Mouse (Mus musculus): ENCODE measurements at regions not wholly inside any gene's neighbourhood (a gene's known extent, or its start where the extent isn't known, plus 50 kb on each side); places are given as distances from the start of the nearest gene placed in this dataset.

GRCm38 (mm10) chr14:95424302-95424701, 456.8 kb upstream of the 4921530L21Rik start:
- Histone ChIP-seq H3K9ac (replicated peaks; ENCODE audit: low read length) (no peak overlapping the region), H3K4me2 (ENCODE audit: low read depth, low read length) (no peak overlapping the region), H3K27ac (no peak overlapping the region), H3K27me3 (ENCODE audit: insufficient read depth, low read length) (no peaks in the 10 kb centered on the region), H3K4me1 (ENCODE audit: insufficient read depth, low read length) (no peaks in the 10 kb centered on the region), H3K4me3 (ENCODE audit: low read length) (no peak overlapping the region), H3K9me3 (ENCODE audit: low read length) (no peaks in the 10 kb centered on the region), H3K36me3 (ENCODE audit: insufficient read depth, low read length) (no peaks in the 10 kb centered on the region)
- WGBS: 89% methylated on average over 5 of the region's 5 CpGs
- ATAC-seq: no peak
- DNase-seq (ENCODE audit: low spot score): no peak
- no peak for TF ChIP-seq CTCF (IDR thresholded peaks at IDR 0.05; ENCODE audit: low read depth)

- Histone ChIP-seq H3K36me3 (ENCODE audit: insufficient read depth, low read length) (no peaks in the 10 kb centered on the region), H3K9ac (replicated peaks; ENCODE audit: low read length) (no peak overlapping the region), H3K27me3 (ENCODE audit: insufficient read depth, low read length) (no peaks in the 10 kb centered on the region), H3K4me3 (ENCODE audit: low read length) (no peak overlapping the region), H3K27ac (no peak overlapping the region), H3K4me2 (ENCODE audit: low read depth, low read length) (no peak overlapping the region), H3K4me1 (ENCODE audit: insufficient read depth, low read length) (no peaks in the 10 kb centered on the region), H3K9me3 (ENCODE audit: low read length) (no peaks in the 10 kb centered on the region)
- DNase-seq (ENCODE audit: low spot score) (peak; percentile 12), ATAC-seq (peak; percentile 63; the same call in 1 of the 2 replicates)
- no peak for TF ChIP-seq CTCF (IDR thresholded peaks at IDR 0.05; ENCODE audit: low read depth)
- WGBS: 48% methylated on average over 1 of the region's 1 CpGs
Measured at GRCm38 (mm10) chr14:95434250-95434649, 446.8 kb upstream of the 4921530L21Rik start.

All from hindbrain, postnatal 0 days (tissue).